Mouse (Mus musculus): ENCODE measurements around the gene Eif2s3x.
"Not testable (repeated sequence)": the region's sequence is repeated elsewhere in the genome, so short reads cannot be mapped to it uniquely, and the experiment has no call there.

Eif2s3x gene

DNA sequence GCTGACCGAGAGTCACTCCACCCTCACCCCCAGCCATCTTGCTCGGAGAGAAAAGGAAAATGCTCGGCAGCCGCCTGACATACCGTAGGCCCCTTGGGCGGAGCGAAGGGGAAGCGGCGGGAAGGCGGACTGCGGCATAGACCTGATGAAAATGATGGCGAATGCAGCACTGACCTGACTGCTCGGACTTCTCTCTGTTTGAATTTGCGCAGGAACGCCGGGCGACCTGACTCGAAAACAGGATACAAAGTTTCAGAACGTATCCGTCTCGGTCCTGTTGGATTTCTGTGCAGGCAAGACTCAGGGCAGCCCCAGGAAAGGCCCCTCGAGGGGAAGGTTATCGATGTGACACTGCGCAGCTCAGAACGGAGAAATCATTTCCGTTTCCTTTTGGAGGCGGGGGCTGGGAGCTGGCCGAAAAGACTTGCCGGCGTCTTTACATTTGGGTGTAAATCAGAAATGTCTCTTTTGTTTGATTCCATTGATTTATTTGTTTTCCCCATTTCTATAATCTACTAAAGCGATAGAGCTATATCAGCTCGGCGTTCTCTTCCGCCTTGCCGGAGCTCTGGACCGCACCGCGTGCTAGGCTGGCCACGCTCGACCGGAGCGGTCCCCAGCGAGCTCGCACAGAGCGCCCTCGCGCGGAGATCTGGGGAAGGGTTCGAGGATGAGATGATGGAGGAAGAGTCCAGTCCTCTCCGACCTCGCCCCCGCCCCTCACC lies at the start of gene Eif2s3x:
TSS of gene Eif2s3x (minus strand) at position 266 of the 725 bp plus-strand sequence.
- in situ Hi-C loops (cut with MboI, MseI), result no loop called here

- in situ Hi-C loops (cut with MboI, MseI), result no loop called here
Measured at GRCm38 (mm10) chrX:94235601-94236000, 22.9 kb upstream of the Eif2s3x start.

DNA sequence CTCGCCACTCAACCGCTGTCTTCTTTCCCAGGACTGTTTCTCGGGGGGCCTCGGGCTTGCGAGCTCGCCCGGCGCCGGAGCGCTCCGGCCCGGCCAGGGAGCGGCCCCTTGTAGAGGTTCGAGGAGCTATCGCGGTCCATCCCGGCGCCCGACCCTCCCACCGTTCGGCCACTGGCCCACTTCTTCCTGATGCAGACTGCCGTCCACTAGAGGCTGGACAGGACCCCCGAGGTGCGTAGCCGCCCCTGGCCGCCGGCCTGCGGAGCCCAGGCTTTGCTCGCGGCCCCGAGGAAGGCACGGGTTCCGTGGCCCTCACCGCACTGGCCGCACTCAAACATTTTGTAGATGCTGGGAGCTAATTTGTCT lies 22.5 kb upstream of the Eif2s3x start:
- in situ Hi-C loops (cut with MboI, MseI), result no loop called here

DNA sequence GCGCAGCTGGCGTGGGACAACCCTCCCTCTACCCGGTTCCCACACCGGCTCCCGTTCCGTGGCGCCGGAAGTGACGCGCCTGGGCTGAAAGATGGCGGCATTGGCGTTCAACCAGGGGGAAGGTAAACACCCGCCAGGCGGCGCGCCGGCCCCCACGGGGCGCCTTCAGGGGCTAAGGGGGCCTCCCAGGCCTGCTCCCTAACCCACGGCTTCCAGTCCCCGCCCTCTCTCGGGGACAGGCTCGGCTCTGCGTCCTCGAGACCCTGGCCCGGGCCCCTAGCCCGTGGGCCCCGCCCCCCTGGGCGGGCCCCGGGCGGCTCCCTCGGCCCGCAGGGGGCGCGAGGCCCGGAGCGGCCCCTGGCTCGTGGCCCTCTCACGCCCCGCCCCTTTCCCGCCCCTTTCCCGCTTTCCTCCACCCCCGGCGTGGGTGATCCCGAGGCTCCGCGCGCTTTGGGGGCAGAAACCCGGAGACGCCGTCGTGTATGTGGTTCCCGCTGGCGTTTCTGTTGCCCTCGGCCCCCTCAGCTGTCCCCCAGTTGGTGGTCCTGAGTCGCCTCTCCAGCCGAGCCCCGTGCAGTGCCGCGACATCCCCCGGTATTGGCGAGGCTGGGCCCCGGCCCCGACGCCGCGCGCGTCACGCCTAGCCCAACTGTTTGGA lies 22.0 kb upstream of the Eif2s3x start, which contains the start of gene Klhl15:
TSS of gene Klhl15 (plus strand) at position 68 of the 658 bp plus-strand sequence.
- in situ Hi-C loops (cut with MboI, MseI), result no loop called here

DNA sequence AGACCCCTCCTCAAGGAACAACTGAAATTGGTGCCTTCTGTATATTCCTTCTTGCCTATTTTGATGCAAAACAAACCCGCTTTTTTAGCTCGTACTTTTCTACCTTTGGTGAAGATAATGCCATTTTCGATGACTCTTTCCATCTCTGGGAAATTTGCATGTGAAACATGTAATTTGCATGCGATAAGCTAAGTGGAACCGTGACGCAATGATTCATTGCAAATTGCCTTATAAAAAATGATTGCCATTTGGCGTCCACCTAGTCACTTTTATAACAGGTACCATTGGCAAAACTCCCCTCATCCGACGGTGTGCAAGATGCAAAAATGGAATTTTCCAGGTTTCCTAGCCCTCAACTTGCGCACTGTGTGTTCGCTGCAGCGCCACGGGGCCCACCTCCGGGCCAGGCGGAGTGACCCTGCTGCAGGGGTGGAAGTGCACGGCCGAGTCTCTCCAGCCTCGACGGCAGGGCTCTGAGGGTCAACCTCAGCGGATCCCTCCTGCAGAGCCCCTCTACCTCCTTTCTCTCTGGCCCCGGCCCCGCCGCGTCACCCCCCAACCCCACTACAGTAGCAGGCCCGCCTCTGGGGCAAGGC lies 21.4 kb upstream of the Eif2s3x start:
- in situ Hi-C loops (cut with MboI, MseI), result no loop called here

DNA sequence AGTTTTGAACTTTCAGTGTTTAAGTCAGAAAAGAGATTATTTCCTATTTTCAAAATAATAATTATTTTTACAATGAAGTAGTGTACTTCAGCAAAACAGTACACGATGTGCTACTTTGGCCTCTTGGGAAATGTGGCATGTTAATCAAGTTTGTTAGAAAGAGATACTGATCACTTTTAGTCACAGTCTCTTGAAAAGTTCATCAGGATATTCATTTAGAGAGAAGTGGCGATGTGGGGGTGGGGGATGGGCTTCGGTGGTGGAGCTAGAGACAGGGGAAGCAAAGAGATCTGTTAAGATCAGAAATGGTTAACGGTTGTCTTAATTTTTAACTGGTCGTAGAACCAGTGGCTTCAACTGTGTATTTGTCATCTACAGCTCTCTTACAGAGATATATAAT lies 20.8 kb upstream of the Eif2s3x start:
- in situ Hi-C loops (cut with MboI, MseI), result no loop called here

GRCm38 (mm10) chrX:94213384-94213783 lies 722 bp upstream of the Eif2s3x start:
- in situ Hi-C loops (cut with MboI, MseI), result no loop called here

GRCm38 (mm10) chrX:94212264-94212596 lies 432 bp downstream of the Eif2s3x start:
- in situ Hi-C loops (cut with MboI, MseI), result no loop called here

GRCm38 (mm10) chrX:94197789-94198188 lies 14.9 kb downstream of the Eif2s3x start:
- in situ Hi-C loops (cut with MboI, MseI), result no loop called here

DNA sequence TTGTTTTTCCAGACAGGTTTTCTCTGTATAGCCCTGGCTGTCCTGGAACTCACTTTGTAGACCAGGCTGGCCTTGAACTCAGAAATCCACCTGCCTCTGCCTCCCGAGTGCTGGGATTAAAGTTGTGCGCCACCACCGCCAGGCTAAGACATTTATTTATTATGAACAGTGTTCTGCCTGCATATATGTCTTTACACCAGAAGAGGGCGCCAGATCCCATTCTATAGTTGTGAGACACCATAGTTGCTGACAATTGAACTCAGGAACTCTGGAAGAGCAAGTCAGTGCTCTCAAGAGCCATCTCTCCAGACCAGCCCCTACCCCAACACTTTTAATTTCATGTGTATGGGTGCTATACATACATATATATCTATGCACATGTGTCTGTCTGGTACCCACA lies 18.8 kb downstream of the Eif2s3x start:
- in situ Hi-C loops (cut with MboI, MseI), result not testable (repeated sequence)

DNA sequence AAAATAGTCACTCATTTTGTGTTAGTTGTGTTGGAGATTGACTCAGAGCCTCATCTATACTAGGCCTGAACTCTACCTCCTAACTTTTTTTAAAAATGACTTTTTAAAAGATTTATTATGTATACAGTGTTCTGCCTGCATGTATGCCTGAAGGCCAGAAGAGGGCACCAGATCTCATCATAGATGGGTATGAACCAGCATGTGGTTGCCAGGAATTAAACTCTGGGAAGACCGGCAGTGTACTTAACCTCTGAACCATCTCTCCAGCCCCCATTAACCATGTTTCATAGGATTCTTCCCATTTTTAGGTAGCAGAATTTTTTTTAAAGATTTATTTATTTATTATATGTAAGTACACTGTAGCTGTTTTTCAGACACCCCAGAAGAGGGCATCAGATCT lies 27.5 kb downstream of the Eif2s3x start:
- in situ Hi-C loops (cut with MboI, MseI), result no loop called here

GRCm38 (mm10) chrX:94183814-94184213 lies 28.8 kb downstream of the Eif2s3x start:
- in situ Hi-C loops (cut with MboI, MseI), result no loop called here

- in situ Hi-C loops (cut with MboI, MseI), result no loop called here
Measured at GRCm38 (mm10) chrX:94177715-94178340, 34.8 kb downstream of the Eif2s3x start.

GRCm38 (mm10) chrX:94169348-94169747 lies 43.3 kb downstream of the Eif2s3x start:
- in situ Hi-C loops (cut with MboI, MseI), result no loop called here

DNA sequence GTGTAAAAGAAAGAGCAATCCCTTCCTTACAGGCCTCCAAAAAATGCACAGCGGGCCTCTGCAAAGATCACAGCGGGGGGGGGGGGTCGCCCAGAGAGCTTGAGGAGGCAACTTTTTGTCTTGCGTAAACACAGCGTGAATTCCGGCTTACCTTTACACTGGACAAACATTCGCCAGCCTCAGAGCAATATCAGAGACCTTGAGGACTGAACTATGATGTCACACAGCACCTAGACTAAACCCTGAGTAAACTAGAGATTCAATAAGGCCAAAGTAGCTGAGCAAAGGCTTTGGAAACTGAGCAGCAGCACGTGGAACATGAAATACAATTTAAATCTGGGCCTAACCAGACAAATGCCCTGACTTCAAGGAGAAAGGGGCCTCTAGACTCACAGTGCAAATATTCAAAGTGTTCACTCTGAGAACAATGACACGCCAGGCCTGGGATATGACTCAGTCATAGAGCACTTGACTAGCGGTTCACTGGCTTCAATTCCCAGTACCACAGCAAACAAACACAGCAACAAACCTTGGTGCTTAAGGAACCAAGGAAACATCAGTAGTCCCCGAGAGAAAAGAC lies 60.3 kb downstream of the Eif2s3x start:
- in situ Hi-C loops (cut with MboI, MseI), result no loop called here

DNA sequence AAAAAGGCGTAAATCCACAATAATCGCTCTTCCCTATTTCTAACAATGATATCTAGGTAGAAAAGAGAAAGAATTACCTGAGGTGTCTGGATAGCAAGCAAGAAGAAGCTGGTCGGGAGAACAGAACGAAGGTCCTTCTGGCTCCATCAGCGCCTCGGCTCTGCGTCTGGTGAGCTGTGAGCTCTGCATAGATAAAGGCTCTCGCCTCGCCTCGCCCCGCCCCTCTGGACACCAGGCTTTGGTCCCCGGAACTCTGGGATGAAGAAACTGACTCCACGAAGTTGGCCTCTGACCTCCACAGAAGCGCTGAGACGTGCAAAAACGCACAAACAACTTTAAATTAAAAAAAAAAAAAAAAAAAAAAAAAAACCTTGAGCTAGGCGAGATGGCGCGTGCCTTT lies 62.2 kb downstream of the Eif2s3x start:
- in situ Hi-C loops (cut with MboI, MseI), result no loop called here

DNA sequence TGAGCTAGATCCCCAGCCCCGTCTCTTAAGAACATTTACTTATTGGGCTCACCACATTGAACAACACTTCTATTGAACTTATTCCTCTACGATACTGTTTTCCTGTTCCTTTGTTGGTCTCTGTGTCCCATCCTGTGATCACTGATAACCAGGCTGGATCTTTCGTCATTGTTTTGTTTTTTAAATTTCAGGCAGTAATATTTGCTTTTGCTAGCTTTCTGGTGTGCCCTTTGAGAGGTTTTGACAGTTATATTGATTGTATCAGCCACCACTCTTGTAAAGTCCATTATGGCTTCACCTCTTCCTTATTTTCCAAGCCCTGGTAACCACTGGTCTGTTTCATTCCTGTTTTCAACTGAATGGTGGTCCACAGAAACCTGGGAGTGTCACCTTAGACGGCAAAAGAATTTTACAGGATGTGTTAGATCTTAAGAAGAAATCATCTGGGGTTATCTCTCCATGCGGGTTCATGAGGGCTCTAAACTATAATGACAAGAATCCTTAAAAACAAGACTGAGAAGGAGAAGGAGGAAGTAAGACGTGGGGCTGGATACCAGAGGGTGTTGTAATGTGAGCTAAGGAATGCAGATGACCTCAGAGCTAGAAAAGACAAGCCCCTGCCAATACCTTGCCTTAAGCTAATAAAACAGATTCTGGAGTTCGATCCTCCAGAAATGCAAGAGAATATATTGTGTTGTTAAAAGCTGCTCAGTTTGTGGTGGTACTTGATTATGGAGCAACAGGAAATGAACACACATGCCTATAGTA lies 70.5 kb downstream of the Eif2s3x start:
- in situ Hi-C loops (cut with MboI, MseI), result no loop called here

DNA sequence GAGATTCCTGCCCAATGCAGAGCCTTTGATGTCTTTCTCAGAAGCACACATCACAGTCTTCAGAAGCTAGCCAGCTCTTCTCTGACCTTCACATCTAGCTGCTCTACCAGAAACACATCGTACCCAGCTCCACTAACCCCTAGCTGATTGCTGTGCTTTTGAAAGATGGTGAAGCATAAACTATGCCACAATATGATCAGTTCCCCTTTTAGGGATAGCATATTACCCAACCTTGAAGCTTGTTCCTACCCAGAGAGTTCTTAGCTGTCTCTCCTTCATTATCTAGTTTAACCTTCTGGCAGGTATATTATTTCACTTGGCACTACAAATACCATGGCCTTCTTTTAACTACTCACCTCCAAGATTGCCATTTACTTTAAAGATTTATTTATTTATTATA lies 72.6 kb downstream of the Eif2s3x start:
- in situ Hi-C loops (cut with MboI, MseI), result no loop called here
